In genomic region chr17:85037855-85038254, GRCm38 (mm10) we compare ENCODE assay signal across 14 mouse cellular contexts. TPM values are rescaled to one million over a fixed set of nuclear protein-coding genes. Genes with fewer than 3 reads are reported as not detected.
"Had no signal": no experiment of that assay in that cellular context is flagged by ENCODE, and none has a peak within 500 bp of the region (broad histone marks: within the 10 kb centered on the region; RNA-seq: fewer than 3 reads in every experiment).

No protein-coding gene starts in this region.

- H3K4me3 ChIP-seq: layer of hippocampus, adult 2 months; limb, embryonic 13.5 days; midbrain, embryonic 10.5 days; midbrain, embryonic 15.5 days had no signal

- H3K4me2 ChIP-seq: hindbrain, embryonic 14.5 days; limb, embryonic 13.5 days; midbrain, embryonic 15.5 days had no signal

- H3K27me3 ChIP-seq: limb, embryonic 13.5 days; midbrain, embryonic 15.5 days had no signal

- H3K27ac ChIP-seq: hindbrain, embryonic 14.5 days; layer of hippocampus, adult 2 months; limb, embryonic 13.5 days; midbrain, embryonic 10.5 days; midbrain, embryonic 15.5 days had no signal

- H3K9me3 ChIP-seq: limb, embryonic 13.5 days; midbrain, embryonic 10.5 days; midbrain, embryonic 15.5 days had no signal

- DNase-seq: kidney, adult 18-20 months; kidney, postnatal 10 days; kidney, postnatal 4 days; lung, adult 2 months; lung, postnatal 36 days; right cerebral cortex, adult 18-20 months; right cerebral cortex, postnatal 25 days had no signal

- H3K9ac ChIP-seq: hindbrain, embryonic 14.5 days; limb, embryonic 13.5 days; midbrain, embryonic 15.5 days had no signal

- H3K36me3 ChIP-seq: limb, embryonic 13.5 days; midbrain, embryonic 10.5 days; midbrain, embryonic 15.5 days had no signal

- ATAC-seq: lung, postnatal 0 days; midbrain, embryonic 15.5 days had no signal

- H3K4me1 ChIP-seq: limb, embryonic 13.5 days; midbrain, embryonic 15.5 days had no signal

RNA-seq across cellular contexts. Expression of gene Slc3a1, which starts 9.7 kb away (rescaled TPM):
- total RNA-seq: layer of hippocampus, postnatal 10 days had no signal
